8 mouse cellular contexts compared by ENCODE assay signal in genomic region chr1:52302557-52302956, GRCm38 (mm10).
DNase-seq lines count a peak whose midpoint lies in the region; ATAC-seq and TF ChIP-seq lines count a peak whose summit lies in the region.

No protein-coding gene starts in this region.

- no peak overlapping the region for H3K9ac ChIP-seq in liver, embryonic 12.5 days

- no peaks in the 10 kb centered on the region for H3K36me3 ChIP-seq in liver, embryonic 12.5 days
- H3K36me3 ChIP-seq in testis, adult 2 months (ENCODE audit: control insufficient read depth, insufficient read depth, low read length): no peaks in the 10 kb centered on the region

- no peaks in the 10 kb centered on the region for H3K4me1 ChIP-seq in liver, embryonic 12.5 days
- H3K4me1 ChIP-seq in testis, adult 2 months (ENCODE audit: control insufficient read depth, insufficient read depth, low read length): peaks cover 2% of the 10 kb centered on the region; the same call in 1 of the 2 replicates

- H3K27me3 ChIP-seq in liver, embryonic 12.5 days (replicated peaks): no peaks in the 10 kb centered on the region
- no peaks in the 10 kb centered on the region for H3K27me3 ChIP-seq in testis, adult 2 months (ENCODE audit: control insufficient read depth, insufficient read depth, low read length)

- H3K27ac ChIP-seq in liver, embryonic 12.5 days: no peak overlapping the region
- H3K27ac ChIP-seq in testis, adult 2 months (ENCODE audit: control insufficient read depth, insufficient read depth, low read depth, low read length): no peak overlapping the region

- H3K4me2 ChIP-seq in liver, embryonic 12.5 days: no peak overlapping the region

- TF ChIP-seq POLR2A in testis, adult 2 months (IDR thresholded peaks at IDR 0.05; ENCODE audit: control insufficient read depth, low read depth, low read length): no peak

- peak; percentile 75; the same call in 1 of the 2 replicates for TF ChIP-seq CTCF in testis, adult 2 months (IDR thresholded peaks at IDR 0.05; ENCODE audit: control insufficient read depth, insufficient read depth, insufficient replicate concordance, low read depth, low read length)

- WGBS in liver, embryonic 12.5 days (ENCODE audit: insufficient replicate concordance): 8% methylated on average over 6 of the region's 6 CpGs

- no peaks in the 10 kb centered on the region for H3K9me3 ChIP-seq in liver, embryonic 12.5 days (replicated peaks)

- H3K4me3 ChIP-seq in liver, embryonic 12.5 days: no peak overlapping the region
- no peak overlapping the region for H3K4me3 ChIP-seq in testis, adult 2 months (ENCODE audit: control insufficient read depth, low read depth, low read length)

- DNase-seq in liver: peak; percentile 62
- peak; percentile 85 to 88 for DNase-seq in cerebellum, adult 18-20 months
- peak; percentile 68 to 69 for DNase-seq in frontal cortex, postnatal 25 days (ENCODE audit: low spot score in 2 of 2)
- peak; percentile 86 for DNase-seq in kidney, adult 18-20 months
- DNase-seq in left cerebral cortex, postnatal 36 days (ENCODE audit: low spot score in 2 of 2): peak; percentile 58 to 65
- DNase-seq in natural killer cell, adult 2 months (ENCODE audit: low spot score in 2 of 2): peak; percentile 19 to 49

- ATAC-seq in liver, embryonic 12.5 days: no peak

- intact Hi-C loops in left cerebral cortex, postnatal 36 days (cut with DNase I): loop anchor here (5.0 kb wide), 1 partner anchor 155 kb away; no protein-coding TSS in a partner anchor

Comparison
In these comparisons a context has a peak if more than half of its experiments do, and no peak if none do; other contexts are left out.
1. DNase-seq: peak in every context shown above with its lines; median percentile 86 in cerebellum, adult 18-20 months; 86 in kidney, adult 18-20 months; 68 in frontal cortex, postnatal 25 days; 62 in liver; 62 in left cerebral cortex, postnatal 36 days; 34 in natural killer cell, adult 2 months.